Mouse (Mus musculus): ENCODE measurements around the gene Naif1. TPM values are rescaled to one million over a fixed set of nuclear protein-coding genes. Genes with fewer than 3 reads are reported as not detected.
"Not testable (repeated sequence)": the region's sequence is repeated elsewhere in the genome, so short reads cannot be mapped to it uniquely, and the experiment has no call there.

Naif1 gene
- total RNA-seq, 1 experiment from 2014 or later: 2.4 TPM

GRCm38 (mm10) chr2:32483179-32483875, 33.1 kb downstream of the Naif1 start:
- ATAC-seq (replicated peaks in 1 of 2; ENCODE audit: insufficient read depth in 1 of 2, low FRiP score in 2 of 2, low TSS enrichment in 1 of 2, low read depth in 1 of 2, poor library complexity in 2 of 2, severe bottlenecking in 2 of 2): no peak

- ATAC-seq (replicated peaks in 1 of 2; ENCODE audit: insufficient read depth in 1 of 2, low FRiP score in 2 of 2, low TSS enrichment in 1 of 2, low read depth in 1 of 2, poor library complexity in 2 of 2, severe bottlenecking in 2 of 2): no peak
Observed at GRCm38 (mm10) chr2:32484933-32485332, 34.7 kb downstream of the Naif1 start.

- ATAC-seq (replicated peaks in 1 of 2; ENCODE audit: insufficient read depth in 1 of 2, low FRiP score in 2 of 2, low TSS enrichment in 1 of 2, low read depth in 1 of 2, poor library complexity in 2 of 2, severe bottlenecking in 2 of 2): no peak
Observed at GRCm38 (mm10) chr2:32485751-32486150, 35.5 kb downstream of the Naif1 start.

- no peak for ATAC-seq (replicated peaks in 1 of 2; ENCODE audit: insufficient read depth in 1 of 2, low FRiP score in 2 of 2, low TSS enrichment in 1 of 2, low read depth in 1 of 2, poor library complexity in 2 of 2, severe bottlenecking in 2 of 2)
Observed at GRCm38 (mm10) chr2:32486155-32486554, 35.9 kb downstream of the Naif1 start.

- ATAC-seq (replicated peaks in 1 of 2; ENCODE audit: insufficient read depth in 1 of 2, low FRiP score in 2 of 2, low TSS enrichment in 1 of 2, low read depth in 1 of 2, poor library complexity in 2 of 2, severe bottlenecking in 2 of 2): peak; percentile 80 to 85
Observed at GRCm38 (mm10) chr2:32487124-32487623, 36.9 kb downstream of the Naif1 start.

GRCm38 (mm10) chr2:32488679-32489078, 38.4 kb downstream of the Naif1 start:
- peak; percentile 77 to 80 for ATAC-seq (replicated peaks in 1 of 2; ENCODE audit: insufficient read depth in 1 of 2, low FRiP score in 2 of 2, low TSS enrichment in 1 of 2, low read depth in 1 of 2, poor library complexity in 2 of 2, severe bottlenecking in 2 of 2)

- ATAC-seq (replicated peaks in 1 of 2; ENCODE audit: insufficient read depth in 1 of 2, low FRiP score in 2 of 2, low TSS enrichment in 1 of 2, low read depth in 1 of 2, poor library complexity in 2 of 2, severe bottlenecking in 2 of 2): not testable (repeated sequence)
Observed at GRCm38 (mm10) chr2:32490730-32491129, 40.5 kb downstream of the Naif1 start.

- ATAC-seq (replicated peaks in 1 of 2; ENCODE audit: insufficient read depth in 1 of 2, low FRiP score in 2 of 2, low TSS enrichment in 1 of 2, low read depth in 1 of 2, poor library complexity in 2 of 2, severe bottlenecking in 2 of 2): no peak
Observed at GRCm38 (mm10) chr2:32492661-32493060, 42.4 kb downstream of the Naif1 start.

- ATAC-seq (replicated peaks in 1 of 2; ENCODE audit: insufficient read depth in 1 of 2, low FRiP score in 2 of 2, low TSS enrichment in 1 of 2, low read depth in 1 of 2, poor library complexity in 2 of 2, severe bottlenecking in 2 of 2): peak in 1 of 2 experiments; percentile 34; a peak in 2 of 4 replicates
Observed at GRCm38 (mm10) chr2:32493301-32493701, 43.0 kb downstream of the Naif1 start.

GRCm38 (mm10) chr2:32494522-32494921, 44.3 kb downstream of the Naif1 start:
- no peak; a peak in 1 of 4 replicates for ATAC-seq (replicated peaks in 1 of 2; ENCODE audit: insufficient read depth in 1 of 2, low FRiP score in 2 of 2, low TSS enrichment in 1 of 2, low read depth in 1 of 2, poor library complexity in 2 of 2, severe bottlenecking in 2 of 2)

GRCm38 (mm10) chr2:32495185-32495726, 45.0 kb downstream of the Naif1 start:
- peak; percentile 87 to 92 for ATAC-seq (replicated peaks in 1 of 2; ENCODE audit: insufficient read depth in 1 of 2, low FRiP score in 2 of 2, low TSS enrichment in 1 of 2, low read depth in 1 of 2, poor library complexity in 2 of 2, severe bottlenecking in 2 of 2)

- no peak for ATAC-seq (replicated peaks in 1 of 2; ENCODE audit: insufficient read depth in 1 of 2, low FRiP score in 2 of 2, low TSS enrichment in 1 of 2, low read depth in 1 of 2, poor library complexity in 2 of 2, severe bottlenecking in 2 of 2)
Observed at GRCm38 (mm10) chr2:32496190-32496589, 45.9 kb downstream of the Naif1 start.

GRCm38 (mm10) chr2:32499365-32499764, 49.1 kb downstream of the Naif1 start:
- ATAC-seq (replicated peaks in 1 of 2; ENCODE audit: insufficient read depth in 1 of 2, low FRiP score in 2 of 2, low TSS enrichment in 1 of 2, low read depth in 1 of 2, poor library complexity in 2 of 2, severe bottlenecking in 2 of 2): no peak

GRCm38 (mm10) chr2:32500461-32500860, 50.2 kb downstream of the Naif1 start:
- ATAC-seq (replicated peaks in 1 of 2; ENCODE audit: insufficient read depth in 1 of 2, low FRiP score in 2 of 2, low TSS enrichment in 1 of 2, low read depth in 1 of 2, poor library complexity in 2 of 2, severe bottlenecking in 2 of 2): no peak

GRCm38 (mm10) chr2:32501754-32502324, 51.6 kb downstream of the Naif1 start:
- ATAC-seq (replicated peaks in 1 of 2; ENCODE audit: insufficient read depth in 1 of 2, low FRiP score in 2 of 2, low TSS enrichment in 1 of 2, low read depth in 1 of 2, poor library complexity in 2 of 2, severe bottlenecking in 2 of 2): no peak

GRCm38 (mm10) chr2:32502843-32503242, 52.6 kb downstream of the Naif1 start:
- no peak for ATAC-seq (replicated peaks in 1 of 2; ENCODE audit: insufficient read depth in 1 of 2, low FRiP score in 2 of 2, low TSS enrichment in 1 of 2, low read depth in 1 of 2, poor library complexity in 2 of 2, severe bottlenecking in 2 of 2)

GRCm38 (mm10) chr2:32503588-32503987, 53.3 kb downstream of the Naif1 start:
- ATAC-seq (replicated peaks in 1 of 2; ENCODE audit: insufficient read depth in 1 of 2, low FRiP score in 2 of 2, low TSS enrichment in 1 of 2, low read depth in 1 of 2, poor library complexity in 2 of 2, severe bottlenecking in 2 of 2): no peak

GRCm38 (mm10) chr2:32505536-32505935, 55.3 kb downstream of the Naif1 start:
- ATAC-seq (replicated peaks in 1 of 2; ENCODE audit: insufficient read depth in 1 of 2, low FRiP score in 2 of 2, low TSS enrichment in 1 of 2, low read depth in 1 of 2, poor library complexity in 2 of 2, severe bottlenecking in 2 of 2): no peak

Measured in hematopoietic stem cell, adult 5-6 weeks (primary cell).